Mouse (Mus musculus) testis, postnatal 10 days (tissue): Measurements from ENCODE around the gene Lim2.
"Not testable (repeated sequence)": the region's sequence is repeated elsewhere in the genome, so short reads cannot be mapped to it uniquely, and the experiment has no call there.

ENCODE experiments used
- DNase-seq: peaks from one replicate; pipeline ENCODE4 v3.0.0; 2021; ENCODE audit warnings: low spot score

Gene Lim2

DNA sequence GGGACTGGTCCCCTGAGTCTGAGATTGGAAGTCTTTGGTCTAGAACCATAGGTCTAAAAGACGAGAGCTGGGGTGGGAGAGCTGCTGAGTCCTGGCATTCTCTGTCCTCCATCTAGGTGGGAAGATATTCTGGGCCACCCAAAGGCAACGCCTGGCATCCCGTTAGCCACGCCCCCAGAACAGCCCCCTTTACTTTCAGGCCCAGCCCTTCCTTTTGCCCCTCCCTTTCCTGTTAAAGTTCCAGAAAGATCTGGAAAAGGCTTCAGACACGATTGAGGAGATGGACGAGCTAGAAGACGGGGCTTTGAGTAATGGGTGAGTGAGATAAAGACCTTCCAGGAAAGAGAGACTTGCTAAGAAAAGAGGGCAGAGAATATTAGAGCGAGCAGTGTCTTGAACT is at the start of gene Lim2:
TSS of gene Lim2 (plus strand) at position 265 of the 400 bp plus-strand sequence.
- no peak for DNase-seq

DNA sequence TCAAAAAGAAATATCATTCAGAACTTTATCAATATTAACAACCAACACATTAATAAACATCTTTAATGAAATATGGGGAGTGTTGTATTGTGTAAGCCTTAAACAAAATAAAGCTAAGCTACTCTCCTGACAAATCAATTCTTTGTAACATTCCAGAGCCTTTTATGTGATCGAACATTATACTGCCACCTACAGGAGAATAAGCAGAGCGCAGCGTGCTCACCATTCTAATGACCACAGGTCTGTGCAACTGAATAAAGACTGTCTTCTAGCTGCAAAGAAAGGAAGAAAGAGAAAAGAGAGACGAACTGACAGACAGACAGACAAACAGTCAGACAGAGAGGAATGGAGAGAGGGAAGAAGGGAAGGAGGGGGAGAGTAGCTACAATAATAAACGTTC is 49.2 kb upstream of the Lim2 start:
- peak; percentile 54 for DNase-seq

DNA sequence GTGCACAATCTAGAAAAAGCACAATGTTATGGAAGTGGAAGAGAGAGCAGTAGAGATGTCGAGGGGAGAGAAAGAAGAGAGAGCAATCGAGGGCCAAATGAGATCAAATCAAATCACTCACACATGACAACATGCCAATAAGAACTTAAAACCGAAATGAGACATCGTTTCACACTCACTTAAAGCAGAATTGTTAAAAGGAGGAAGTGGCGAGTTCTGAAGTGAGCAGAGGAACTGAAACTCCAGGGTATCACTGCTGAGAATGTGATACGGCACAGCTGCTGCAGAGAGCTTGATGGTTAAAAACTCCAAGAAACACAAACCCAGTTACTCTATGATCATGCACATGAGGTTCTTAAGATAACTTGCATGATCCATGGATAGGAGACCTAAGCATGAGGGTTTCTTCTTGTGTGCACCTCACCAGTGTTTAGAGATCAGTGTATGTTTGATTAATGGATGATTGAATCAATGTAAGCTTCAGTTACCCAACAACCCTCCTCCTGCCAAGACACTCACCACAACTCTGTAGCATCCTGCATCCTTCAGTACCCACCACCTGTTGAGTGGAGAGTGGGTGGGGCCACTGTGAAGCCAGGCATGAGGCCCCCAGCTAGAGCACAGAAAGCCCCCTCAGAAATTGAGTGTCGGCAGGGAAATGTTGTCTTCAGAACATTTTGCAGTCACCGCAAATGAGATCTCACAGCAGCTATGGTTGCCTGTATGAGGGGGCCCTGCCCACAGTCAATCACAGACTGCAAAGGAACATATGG is 34.9 kb upstream of the Lim2 start:
- no peak for DNase-seq

DNA sequence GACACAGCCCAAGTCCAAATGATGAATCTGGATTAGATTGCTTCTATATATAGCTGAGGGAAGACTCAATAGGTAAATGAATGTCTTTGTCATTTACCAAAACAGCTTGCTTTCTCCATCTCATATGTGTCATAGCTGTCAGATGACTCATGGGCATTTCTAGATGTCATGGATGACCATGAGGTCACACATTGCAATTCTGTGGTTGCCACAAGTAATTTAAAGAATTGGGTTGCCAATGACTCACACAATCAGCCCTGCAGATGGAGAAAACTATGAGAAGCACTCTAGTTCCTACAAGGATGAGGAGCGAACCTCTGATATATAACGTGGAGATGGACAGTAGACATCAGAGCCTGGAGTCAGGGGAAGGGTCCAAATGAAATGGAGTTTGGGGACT is 28.0 kb upstream of the Lim2 start:
- no peak for DNase-seq

DNA sequence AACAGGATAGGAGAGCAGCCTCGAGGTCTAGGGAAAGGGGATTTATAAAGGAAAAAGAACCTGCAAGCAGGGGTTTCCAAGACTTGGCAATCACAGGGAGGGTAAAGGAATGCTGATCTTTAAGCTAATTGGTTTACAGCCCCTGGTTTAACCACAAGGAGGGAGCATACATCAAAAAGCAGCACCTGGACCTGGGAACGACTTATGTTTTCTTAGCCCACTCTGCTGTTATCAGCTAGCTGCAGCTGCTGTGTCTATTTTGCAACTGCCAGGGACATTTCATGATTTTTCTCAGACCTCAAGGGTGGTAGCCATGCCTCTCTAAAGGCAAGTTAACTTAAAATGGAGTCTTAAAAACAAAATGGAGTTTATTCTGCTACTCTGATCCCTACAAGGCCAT is 24.8 kb upstream of the Lim2 start:
- no peak for DNase-seq

DNA sequence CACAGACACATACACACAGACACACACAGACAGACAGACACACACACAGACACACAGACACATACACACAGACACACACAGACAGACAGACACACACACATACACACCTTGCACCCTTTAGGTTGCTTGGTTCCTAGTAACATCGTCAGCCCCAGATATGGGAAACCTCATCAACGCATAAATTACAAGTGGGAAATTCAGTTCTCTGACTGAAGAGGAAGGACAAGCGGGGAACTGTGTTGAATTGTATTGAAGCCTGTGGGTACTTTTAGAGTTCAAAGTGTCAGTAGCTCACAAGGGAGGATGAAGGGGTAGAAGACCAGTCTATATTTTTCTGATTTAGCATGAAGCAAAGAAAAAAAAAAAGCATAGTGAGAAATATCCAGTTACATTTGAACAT is 19.9 kb upstream of the Lim2 start:
- no peak for DNase-seq

DNA sequence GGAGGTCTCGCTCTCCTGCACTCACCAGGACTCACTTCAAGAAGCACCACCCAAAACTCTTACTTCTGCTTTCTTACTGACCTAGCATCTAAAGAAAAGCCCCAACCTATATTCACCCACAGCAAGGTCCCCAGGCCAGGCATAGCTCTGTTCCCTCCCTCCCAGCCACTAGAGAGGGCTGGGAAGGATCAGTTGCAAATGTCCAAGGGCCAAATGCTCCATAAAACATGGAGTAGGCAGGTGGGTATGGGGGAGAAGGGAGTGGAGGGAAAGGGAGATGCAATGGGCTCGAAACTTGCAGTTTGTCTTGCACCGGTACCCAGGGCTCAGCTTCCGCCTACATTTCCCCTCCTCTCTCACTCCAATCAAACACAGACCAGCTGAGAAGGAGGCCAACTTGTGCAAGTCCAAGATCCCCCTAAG is 19.3 kb upstream of the Lim2 start, which contains the start of gene Siglecg:
TSS of gene Siglecg (plus strand) at position 74 of the 423 bp plus-strand sequence.
- no peak for DNase-seq

DNA sequence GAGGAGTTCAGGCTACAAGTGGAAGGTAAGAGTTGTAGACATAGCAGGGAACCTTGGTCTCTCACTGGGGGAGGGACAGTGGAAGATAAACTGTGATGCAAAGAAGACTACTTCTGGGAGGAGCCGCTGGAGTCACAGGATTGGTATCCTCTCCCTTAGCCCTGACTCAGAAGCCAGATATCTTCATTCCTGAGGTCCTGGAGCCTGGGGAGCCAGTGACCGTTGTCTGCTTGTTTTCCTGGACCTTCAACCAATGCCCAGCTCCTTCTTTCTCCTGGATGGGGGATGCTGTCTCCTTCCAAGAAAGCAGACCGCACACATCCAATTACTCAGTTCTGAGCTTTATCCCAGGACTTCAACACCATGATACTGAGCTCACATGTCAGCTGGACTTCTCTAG is 18.4 kb upstream of the Lim2 start:
- no peak for DNase-seq

DNA sequence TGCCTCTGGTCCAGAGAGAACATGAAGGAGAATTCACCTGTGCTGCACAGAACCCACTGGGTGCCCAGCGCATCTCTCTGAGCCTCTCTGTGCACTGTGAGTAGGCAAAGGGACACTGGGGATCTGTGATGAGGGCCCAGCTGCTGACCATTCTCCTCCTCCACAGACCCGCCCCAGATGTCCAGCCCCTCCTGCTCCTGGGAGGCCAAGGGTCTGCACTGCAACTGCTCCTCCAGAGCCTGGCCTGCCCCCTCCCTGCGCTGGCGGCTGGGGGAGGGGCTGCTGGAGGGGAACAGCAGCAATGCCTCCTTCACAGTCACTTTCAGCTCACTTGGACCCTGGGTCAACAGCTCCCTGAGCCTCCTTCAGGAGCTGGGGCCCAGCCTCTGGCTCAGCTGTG is 15.7 kb upstream of the Lim2 start:
- not testable (repeated sequence) for DNase-seq

DNA sequence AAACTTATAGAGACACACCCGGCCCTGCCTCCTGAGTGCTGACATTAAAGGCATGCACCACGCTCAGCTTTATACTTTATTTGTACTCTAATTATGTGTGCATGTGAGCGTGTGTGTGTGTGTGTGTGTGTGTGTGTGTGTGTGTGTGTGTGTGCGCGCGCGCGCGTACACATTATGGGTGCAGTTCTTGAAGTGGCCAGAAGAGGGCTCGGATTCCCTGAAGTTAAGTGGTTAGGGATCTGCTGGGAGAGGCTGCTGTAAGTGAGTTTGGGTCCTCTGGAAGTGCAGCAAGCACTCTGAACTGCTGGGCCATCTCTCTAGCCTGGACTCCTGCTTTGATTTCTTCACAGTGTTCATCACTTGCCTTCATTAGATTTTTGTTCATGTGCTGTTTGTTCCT is 10.2 kb upstream of the Lim2 start:
- no peak for DNase-seq

DNA sequence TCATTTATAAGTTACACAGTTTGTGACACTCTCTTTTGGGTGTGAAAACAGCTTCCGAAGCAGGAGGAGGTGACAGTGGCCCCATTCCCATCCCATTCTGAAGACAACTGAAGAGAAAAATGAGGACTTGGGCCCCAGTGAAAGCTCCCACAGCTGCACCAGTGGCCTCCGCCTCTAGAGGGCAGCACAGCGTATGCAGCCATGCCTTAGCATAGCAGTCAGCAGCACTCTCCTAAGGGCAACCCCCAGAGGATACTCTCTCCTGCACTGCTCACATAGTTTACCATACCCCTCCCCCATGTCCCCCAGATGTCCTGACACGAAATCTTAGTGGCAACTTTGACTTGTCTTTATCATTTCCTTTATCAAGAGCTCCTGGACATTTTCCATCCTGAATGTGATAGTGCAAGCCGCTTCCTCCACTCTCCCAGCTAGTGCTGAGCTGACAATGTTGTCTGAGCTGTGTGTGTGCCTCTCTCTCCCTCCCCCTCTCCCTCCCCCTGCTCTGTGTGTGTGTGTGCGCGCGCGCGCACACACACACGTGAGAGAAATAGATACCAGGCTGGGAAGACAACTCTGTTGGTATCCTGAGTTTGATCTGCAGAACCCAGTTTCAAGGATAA is 4.4 kb upstream of the Lim2 start:
- peak; percentile 93 for DNase-seq

DNA sequence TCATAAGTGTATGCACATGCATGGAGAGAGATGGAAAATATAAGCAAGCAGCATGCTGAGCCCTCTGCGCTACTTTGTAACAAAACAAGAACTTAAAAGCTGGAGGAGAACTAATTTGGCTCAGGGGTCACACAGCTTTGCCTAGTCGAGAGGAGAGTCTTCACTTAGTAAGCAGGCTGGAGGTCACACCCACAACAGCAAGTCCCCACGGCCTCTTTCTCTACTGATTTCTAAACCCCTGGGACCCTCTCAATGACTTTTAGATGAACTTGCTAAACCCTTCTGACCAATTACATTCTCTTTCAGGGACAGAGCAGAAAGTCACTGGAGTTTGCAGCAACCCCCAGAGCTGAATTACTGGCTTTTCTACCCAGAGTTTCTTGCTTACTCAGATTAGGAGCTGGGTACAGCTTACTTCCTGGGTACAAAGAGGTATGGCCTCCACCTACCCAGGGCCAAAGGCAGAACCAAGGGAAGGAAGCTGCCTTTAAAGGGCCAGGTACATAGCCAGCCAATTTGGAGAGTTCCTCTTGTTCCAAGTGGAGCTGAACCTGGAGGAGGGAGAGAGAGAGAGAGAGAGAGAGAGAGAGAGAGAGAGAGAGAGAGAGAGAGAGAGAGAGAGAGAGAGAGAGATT is 3.4 kb upstream of the Lim2 start:
- DNase-seq: no peak

DNA sequence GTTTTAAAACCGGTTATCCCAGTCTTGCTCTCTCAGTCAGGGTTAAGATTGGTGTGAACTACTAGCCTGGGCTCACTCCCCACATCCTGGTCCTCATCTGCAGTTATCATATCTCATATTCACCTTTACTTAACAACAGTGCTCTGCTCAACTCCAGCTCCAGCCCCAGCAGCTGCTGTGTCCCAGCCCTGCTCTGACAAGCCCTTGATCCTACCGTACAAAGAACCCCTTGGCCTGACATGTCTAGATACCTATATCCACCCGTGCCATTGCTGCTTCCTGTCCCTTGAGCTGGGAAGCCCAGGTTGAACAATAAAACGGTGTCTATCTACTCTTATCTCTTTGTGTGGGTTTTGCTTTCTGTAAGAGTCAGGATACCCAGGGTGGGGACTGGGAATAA is 2.0 kb downstream of the Lim2 start:
- DNase-seq: no peak

DNA sequence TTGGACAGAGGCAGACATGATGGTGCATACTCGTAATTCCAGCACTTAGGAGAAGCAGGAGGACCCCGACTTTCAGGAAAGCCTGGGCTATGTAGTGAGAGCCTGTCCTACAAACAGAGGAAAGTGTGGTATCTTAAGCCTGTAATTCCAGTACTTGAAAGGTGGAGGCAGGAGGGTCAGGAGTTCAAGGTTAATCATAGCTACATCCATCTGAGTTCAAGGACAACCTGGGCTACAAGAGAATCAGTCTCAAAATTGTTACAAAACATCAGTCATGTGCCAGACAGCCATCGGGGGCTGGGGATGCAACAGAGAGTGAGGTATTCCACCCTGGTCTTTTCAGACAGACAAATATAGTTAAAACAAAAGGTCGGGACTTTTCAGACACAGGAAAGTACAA is 5.4 kb downstream of the Lim2 start:
- no peak for DNase-seq

DNA sequence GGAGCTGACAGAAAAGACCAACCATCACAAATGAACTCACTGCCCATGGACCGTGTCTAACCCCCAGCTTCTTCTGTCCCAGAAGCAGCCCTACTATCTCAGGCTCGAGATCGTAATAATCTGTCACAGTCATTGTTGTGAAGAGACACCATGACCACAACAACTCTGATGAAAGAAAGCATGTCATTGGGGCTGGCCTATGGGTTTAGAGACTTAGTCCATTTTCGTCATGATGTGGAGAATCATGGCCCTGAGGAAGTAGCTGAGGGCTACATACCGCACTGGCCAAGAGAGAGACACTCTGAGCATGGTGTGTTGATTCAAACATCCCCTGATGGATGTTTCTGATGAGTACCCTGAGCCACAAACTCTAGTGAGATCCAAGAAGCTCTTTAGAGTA is 7.2 kb downstream of the Lim2 start:
- DNase-seq: no peak

DNA sequence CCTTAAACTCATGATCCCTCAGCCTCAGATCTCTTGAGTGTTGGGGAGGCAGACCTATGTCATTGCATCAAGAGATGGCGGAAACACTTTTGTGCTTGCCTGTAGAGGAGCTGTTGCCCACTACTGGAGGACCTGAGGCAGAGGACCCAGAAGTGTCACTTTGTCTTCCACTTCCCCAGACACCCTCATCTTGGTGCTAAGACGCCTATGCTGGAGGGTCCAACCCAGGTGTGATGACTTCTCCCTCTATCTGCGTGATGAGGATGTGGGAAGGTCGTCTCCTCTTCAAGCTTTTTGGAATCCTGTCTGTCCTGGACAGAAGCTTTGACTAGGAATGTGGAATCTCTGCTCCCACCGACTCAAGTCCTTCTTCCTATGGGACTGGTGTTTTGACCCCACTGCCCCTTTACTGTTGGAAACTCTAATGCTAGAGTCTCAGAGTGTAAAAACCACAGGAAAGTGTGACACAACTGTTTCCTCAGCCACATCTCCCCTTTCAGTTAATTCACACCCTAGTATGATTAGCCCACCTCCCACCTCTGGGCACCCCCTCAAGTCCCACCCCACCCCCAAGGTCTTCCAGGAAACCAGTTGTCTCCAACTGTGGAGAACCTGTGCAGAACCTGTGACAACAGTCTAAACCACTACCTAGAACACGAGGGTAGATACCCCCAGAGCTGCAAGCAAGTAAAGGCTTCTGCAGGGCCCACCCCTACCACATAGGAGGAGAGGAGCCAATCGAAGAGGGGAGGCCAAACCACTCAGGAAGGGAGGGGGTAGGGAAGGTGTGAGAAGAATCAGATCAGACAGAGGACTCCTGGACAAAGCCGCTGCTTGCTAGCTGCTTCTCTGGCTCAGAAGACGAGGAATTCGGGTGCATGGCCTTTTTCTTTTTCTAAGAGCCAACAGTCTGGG is 9.1 kb downstream of the Lim2 start, which contains the start of gene Nkg7:
TSS of gene Nkg7 (plus strand) at position 733 of the 915 bp plus-strand sequence.
- DNase-seq: no peak

DNA sequence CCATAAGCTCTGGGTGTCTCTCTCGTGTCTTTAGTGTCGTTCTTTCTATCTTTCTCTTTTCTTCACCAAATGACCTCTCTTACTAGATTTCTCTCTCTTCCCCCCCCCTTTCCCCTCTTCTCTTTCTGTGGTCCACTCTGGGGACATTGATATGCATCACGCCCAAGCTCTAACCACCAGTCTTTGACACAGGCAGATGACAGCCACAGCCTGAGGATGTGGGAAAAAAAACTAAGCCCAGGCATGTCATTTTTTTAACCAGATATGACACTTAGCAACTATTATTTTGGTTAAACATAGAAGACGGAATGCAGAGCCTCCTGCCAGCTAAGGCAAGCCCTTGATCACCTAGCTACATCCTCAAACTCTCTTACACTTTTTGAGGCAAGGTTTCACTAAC is 11.1 kb downstream of the Lim2 start:
- no peak for DNase-seq

DNA sequence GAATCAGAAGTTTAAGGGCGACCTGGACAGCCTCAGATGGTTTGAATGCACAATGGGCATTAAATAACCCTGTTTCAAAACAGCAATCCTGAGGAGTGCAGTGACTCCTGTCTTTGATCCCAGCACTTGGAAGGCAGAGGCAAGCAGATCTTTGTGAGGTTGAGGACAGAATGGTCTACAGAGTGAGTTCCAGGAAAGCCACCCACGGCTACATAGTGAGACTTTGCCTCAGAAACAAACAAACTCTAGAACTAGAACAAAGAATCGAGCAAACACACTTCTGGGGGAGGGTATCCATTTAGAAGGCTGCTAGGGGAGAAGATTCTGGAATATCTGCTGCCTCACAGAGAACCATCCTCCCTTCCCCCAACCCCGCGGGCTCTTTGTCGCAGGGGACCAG is 13.0 kb downstream of the Lim2 start, which contains the start of gene Cldnd2:
TSS of gene Cldnd2 (plus strand) at position 301 of the 400 bp plus-strand sequence.
- DNase-seq: no peak

DNA sequence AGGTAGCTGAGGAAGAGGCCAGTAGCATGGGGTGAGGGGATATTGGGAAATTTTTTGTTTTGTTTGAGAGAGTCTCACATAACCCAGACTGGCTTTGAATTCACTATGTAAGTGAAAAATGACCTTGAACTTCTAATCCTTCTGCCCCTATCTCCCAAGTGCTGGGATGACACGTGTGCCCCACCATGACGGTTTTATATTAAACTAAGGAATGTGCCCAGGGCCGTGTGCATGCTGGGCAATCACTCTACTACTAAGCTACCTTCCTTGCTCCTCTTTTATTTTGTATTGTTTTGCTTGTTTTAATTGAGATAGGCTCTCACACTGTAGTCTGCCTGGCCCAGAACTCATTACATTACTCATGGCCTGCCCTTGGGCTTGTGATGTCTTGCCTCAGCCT is 13.6 kb downstream of the Lim2 start:
- no peak for DNase-seq

DNA sequence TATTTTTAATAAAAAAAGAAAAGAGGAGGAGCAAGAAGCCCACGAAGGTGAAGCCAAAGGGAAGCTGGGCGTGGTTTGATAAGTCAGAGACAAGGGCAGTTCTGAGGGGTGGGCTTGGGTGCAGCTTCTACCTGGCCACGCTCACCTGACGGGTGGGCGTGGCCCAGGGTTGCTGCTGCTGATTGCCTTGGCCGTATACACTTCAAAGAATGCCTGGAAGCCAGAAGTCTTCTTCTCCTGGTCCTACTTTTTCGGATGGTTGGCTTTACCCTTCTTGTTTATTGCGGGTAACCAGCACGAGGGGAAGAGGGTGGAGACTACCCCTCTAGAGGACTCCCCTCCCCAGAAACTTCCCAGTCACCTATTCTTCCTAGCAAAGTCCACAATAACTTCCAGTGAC is 15.2 kb downstream of the Lim2 start:
- DNase-seq: no peak

DNA sequence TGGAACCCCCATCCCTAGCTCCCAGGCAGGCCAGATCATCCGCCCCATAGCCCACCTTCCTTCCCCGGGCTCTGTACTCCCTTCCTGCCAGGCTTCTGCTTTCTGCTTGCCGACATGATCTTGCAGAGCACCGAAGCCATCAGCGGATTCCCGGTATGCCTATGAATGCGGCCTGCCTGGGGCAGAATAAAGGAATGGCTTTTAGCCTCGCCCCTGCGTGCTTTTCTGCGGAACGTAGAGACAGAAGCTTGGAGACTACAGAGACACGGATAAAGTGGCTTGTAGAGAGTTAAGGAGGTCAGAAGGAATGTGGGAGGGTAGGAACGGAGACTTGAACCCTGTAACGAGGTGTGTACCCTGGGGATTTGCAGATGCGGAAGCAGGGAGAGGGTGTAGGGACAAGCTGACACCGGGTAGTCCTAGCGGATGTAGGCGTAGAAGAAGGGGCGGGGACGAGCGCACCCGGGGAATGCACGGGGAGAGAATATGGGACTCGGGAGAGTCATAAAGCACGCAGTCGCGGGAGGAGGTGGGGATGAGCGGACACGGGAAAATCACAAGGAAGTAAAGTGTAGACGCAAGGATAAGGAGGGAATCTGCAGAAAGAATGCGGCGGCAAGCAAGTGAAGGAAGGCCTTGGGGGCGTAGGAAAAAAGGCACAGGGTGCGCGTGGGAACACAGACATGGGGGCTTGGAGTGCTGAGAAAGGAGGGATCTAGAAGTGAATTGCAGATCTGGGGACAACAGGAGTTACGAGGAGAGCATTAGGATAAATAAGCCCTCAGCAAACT is 15.9 kb downstream of the Lim2 start:
- peak; percentile 86 for DNase-seq
